Mouse (Mus musculus): ENCODE measurements around the gene Slc13a3.

The Slc13a3 gene

GRCm38 (mm10) chr2:165360861-165361260, 112.2 kb downstream of the Slc13a3 start:
- DNase-seq, result peak; percentile 49

Data from thymus, postnatal 25 days (tissue).